Mouse (Mus musculus): Measurements from ENCODE around the gene Sh2d1b1. TPM values are rescaled to one million over a fixed set of nuclear protein-coding genes. Genes with fewer than 3 reads are reported as not detected.
"Not testable (repeated sequence)": the region's sequence is repeated elsewhere in the genome, so short reads cannot be mapped to it uniquely, and the experiment has no call there.

Gene Sh2d1b1
- 0.19 and 0.24 TPM in 2 replicates for polyA plus RNA-seq (2015; fragmentation: Nextera tagmentation; extraction: Ambion mirVana)

DNA sequence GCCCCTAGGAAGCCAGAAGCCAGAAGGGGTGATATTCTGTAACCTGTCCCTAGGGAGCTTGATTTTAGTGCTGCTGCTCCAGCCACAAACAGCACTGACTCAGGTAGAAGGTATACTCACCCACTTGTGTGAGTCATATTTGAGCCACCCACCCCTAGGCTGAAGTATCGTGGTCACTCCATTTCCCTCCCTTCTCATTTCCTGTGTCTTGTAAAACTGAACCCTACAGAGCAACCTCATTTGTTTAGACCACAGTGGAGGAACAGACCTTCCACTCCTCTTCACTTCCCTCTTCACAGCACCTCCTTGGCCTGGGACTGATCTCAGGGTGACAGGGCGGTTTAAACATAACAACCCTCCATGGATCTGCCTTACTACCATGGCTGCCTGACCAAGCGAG, at the start of gene Sh2d1b1:
Gene Sh2d1b1, plus strand, starts transcription at position 305 of the 400 bp plus-strand sequence.
- no peaks in the 10 kb centered on the region for H3K27me3 ChIP-seq
- H3K9me3 ChIP-seq (replicated peaks), result no peaks in the 10 kb centered on the region
- no peaks in the 10 kb centered on the region for H3K4me1 ChIP-seq (replicated peaks)
- H3K4me3 ChIP-seq, result no peak within 1 kb of the TSS
- no peaks in the 10 kb centered on the region for H3K36me3 ChIP-seq
- no peak within 1 kb of the TSS for H3K4me2 ChIP-seq
- H3K27ac ChIP-seq, result no peak within 1 kb of the TSS
- no peak for ATAC-seq (replicated peaks; ENCODE audit: insufficient number of reproducible peaks, insufficient read depth, low FRiP score, low read depth)
- no peak within 1 kb of the TSS for H3K9ac ChIP-seq
- 48% methylated on average over 3 of the region's 3 CpGs for WGBS

DNA sequence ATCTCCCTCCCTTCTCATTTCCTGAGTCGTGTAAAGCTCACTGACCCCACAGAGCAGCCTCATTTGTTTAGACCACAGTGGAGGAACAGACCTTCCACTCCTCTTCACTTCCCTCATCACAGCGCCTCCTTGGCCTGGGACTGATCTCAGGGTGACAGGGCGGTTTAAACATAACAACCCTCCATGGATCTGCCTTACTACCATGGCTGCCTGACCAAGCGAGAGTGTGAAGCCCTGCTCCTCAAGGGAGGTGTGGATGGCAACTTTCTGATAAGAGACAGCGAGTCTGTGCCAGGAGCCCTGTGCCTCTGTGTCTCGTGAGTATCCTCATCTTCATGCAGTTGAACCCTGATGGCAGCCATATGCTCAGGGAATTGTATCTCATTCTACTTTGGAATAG, 44.4 kb upstream of the Sh2d1b1 start, which contains the start of gene Sh2d1b2:
Gene Sh2d1b2, plus strand, starts transcription at position 62 of the 400 bp plus-strand sequence.
- ATAC-seq (replicated peaks; ENCODE audit: insufficient number of reproducible peaks, insufficient read depth, low FRiP score, low read depth), result not testable (repeated sequence)
- 52% methylated on average over 6 of the region's 6 CpGs for WGBS

DNA sequence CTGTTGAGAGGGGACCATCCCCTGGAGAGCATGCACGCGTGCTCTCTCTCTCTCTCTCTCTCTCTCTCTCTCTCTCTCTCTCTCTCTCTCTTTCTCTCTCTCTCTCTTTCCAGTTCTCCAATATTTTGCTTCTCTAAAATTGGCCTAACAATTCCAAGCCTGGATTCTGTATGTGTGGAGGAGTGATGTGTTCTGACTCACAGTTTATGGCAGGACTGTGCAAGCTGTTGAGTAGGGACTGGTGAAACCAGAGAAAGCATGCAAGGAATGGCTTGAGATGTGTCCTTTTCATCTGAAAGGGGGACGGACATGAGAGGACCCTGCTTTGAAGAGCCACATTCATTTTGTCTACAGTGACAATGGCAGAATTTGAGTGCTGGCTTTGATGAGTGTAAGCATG, 32.1 kb upstream of the Sh2d1b1 start:
- no peaks in the 10 kb centered on the region for H3K27me3 ChIP-seq
- H3K9me3 ChIP-seq (replicated peaks), result no peaks in the 10 kb centered on the region
- WGBS, result 84% methylated on average over 3 of the region's 3 CpGs
- H3K36me3 ChIP-seq, result no peaks in the 10 kb centered on the region
- no peak overlapping the region for H3K27ac ChIP-seq
- no peak overlapping the region for H3K9ac ChIP-seq
- no peak overlapping the region for H3K4me2 ChIP-seq
- no peaks in the 10 kb centered on the region for H3K4me1 ChIP-seq (replicated peaks)
- no peak for ATAC-seq (replicated peaks; ENCODE audit: insufficient number of reproducible peaks, insufficient read depth, low FRiP score, low read depth)
- H3K4me3 ChIP-seq, result no peak overlapping the region

More for the DNA sequence above, 44.4 kb upstream of the Sh2d1b1 start, which contains the start of gene Sh2d1b2:
- H3K27ac ChIP-seq; H3K4me1 ChIP-seq (replicated peaks); H3K27me3 ChIP-seq; H3K9ac ChIP-seq; H3K9me3 ChIP-seq (replicated peaks); H3K36me3 ChIP-seq; H3K4me2 ChIP-seq; H3K4me3 ChIP-seq: not testable (repeated sequence)

DNA sequence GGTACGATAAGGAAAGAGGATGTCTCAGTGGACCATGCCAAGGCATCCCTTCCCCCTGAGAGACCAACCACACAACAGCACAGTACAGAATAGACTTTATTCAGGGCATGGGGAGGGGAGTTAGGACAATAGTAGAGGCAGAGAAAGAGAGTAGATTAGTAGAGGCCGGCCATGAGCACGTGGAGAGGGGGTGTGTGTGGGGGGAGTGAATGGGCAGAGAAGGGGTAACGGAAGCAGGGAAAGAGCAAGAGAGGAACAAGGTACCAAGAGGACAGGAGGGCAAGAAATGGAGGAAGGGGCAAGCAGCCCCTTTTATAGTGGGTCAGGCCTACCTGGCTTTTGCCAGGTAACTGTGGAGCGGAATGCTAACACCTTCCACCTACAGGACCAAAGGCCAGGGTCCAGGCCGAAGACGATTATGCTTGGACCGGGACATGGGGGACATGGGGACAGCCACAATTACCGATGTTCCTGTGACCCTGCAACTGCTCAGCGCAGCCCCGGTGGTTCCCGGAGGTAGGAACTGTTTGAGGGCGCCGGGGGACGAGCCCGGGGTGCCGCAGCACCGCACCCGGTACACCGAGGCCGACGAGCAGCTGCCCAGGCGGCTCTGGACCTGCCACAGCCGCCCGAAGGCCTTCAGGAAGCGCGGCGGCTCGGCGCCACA, 22.1 kb upstream of the Sh2d1b1 start:
- H3K4me2 ChIP-seq, result peak overlapping the region; percentile 67
- 0 out of 2 replicates have a peak, but pooled peaks have one; percentile 14 for ATAC-seq (replicated peaks; ENCODE audit: insufficient number of reproducible peaks, insufficient read depth, low FRiP score, low read depth)
- peaks cover 3% of the 10 kb centered on the region; the same call in 1 of the 2 replicates for H3K27me3 ChIP-seq
- H3K9ac ChIP-seq, result peak overlapping the region; percentile 79
- no peaks in the 10 kb centered on the region for H3K9me3 ChIP-seq (replicated peaks)
- peaks cover 4% of the 10 kb centered on the region; the same call in 1 of the 2 replicates for H3K4me1 ChIP-seq (replicated peaks)
- WGBS, result 27% methylated on average over 30 of the region's 30 CpGs
- H3K27ac ChIP-seq, result peak overlapping the region; percentile 54; the same call in 1 of the 2 replicates
- peak overlapping the region; percentile 75 for H3K4me3 ChIP-seq
- no peaks in the 10 kb centered on the region for H3K36me3 ChIP-seq

DNA sequence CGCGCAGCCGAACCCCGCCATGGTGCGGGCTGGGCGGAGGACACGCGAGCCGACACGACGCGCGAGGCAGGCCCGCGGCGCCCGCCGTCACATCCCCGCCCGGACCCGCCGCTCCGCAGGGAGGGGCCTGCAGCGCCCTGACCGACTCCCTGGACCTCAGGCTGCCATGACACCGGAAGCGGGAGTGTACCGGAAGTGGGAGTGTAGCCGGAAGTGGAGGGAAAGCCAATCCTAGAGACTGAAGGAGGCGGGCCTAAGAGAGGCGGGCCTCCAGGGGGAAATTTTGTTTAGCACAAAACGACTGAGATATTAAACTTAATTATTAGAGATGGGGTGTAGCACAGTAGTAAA, 21.6 kb upstream of the Sh2d1b1 start:
- peak overlapping the region; percentile 79 for H3K9ac ChIP-seq
- H3K36me3 ChIP-seq, result no peaks in the 10 kb centered on the region
- H3K4me3 ChIP-seq, result peak overlapping the region; percentile 75
- H3K4me2 ChIP-seq, result peak overlapping the region; percentile 67
- no peaks in the 10 kb centered on the region for H3K9me3 ChIP-seq (replicated peaks)
- WGBS, result 2% methylated on average over 32 of the region's 32 CpGs
- ATAC-seq (replicated peaks; ENCODE audit: insufficient number of reproducible peaks, insufficient read depth, low FRiP score, low read depth), result peak; percentile 93
- peak overlapping the region; percentile 54; the same call in 1 of the 2 replicates for H3K27ac ChIP-seq
- H3K4me1 ChIP-seq (replicated peaks), result peaks cover 4% of the 10 kb centered on the region; the same call in 1 of the 2 replicates
- peaks cover 3% of the 10 kb centered on the region; the same call in 1 of the 2 replicates for H3K27me3 ChIP-seq

DNA sequence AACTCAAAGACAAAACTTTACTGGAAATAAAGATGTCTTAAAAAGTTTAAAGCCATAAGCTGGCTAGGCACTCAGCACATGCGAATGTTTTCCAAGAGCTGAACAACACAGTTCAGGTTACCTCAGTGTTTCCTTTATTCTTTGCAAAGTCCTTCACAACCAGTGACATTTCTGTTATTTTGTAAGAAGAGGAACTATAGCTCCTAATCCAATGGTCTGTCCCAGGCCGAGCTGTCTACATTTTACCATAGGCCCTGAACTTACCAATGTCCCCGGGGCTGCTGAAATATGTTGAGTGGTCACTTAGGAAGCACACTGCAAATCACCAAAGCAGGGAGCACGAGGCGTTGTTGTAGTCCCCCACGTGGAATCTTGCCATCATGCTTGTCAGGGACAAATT, 6.8 kb upstream of the Sh2d1b1 start:
- Histone ChIP-seq H3K9ac (no peak overlapping the region), H3K9me3 (replicated peaks) (no peaks in the 10 kb centered on the region), H3K4me1 (replicated peaks) (0 out of 2 replicates have a peak, but pooled peaks cover 2% of the 10 kb centered on the region), H3K4me2 (no peak overlapping the region), H3K4me3 (no peak overlapping the region), H3K27me3 (no peaks in the 10 kb centered on the region), H3K27ac (no peak overlapping the region), H3K36me3 (no peaks in the 10 kb centered on the region)
- 66% methylated on average over 6 of the region's 6 CpGs for WGBS
- ATAC-seq (replicated peaks; ENCODE audit: insufficient number of reproducible peaks, insufficient read depth, low FRiP score, low read depth), result no peak

DNA sequence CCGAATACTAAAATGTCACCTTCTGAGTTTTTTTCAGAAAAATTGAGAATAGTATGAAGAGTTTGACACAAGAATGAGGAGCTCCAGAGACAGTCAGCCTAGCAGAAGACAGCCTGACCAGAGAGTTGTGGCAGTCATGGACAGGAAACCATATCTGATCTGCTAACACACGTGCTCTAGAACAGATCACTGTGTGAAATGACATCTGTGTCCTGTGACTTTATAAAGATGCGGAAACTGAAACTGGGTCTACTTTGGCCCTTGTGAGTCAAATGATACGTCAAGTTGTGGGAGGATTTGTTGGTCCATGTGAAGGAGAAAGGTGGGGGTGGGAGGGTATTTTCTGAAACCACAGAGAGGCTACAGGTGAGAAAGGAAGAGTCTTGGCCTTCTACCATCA, 6.4 kb upstream of the Sh2d1b1 start:
- Histone ChIP-seq H3K27me3 (no peaks in the 10 kb centered on the region), H3K9ac (no peak overlapping the region), H3K4me2 (no peak overlapping the region), H3K4me1 (replicated peaks) (0 out of 2 replicates have a peak, but pooled peaks cover 2% of the 10 kb centered on the region), H3K4me3 (no peak overlapping the region), H3K27ac (no peak overlapping the region), H3K9me3 (replicated peaks) (no peaks in the 10 kb centered on the region), H3K36me3 (no peaks in the 10 kb centered on the region)
- no peak for ATAC-seq (replicated peaks; ENCODE audit: insufficient number of reproducible peaks, insufficient read depth, low FRiP score, low read depth)
- whole genome bisulfite sequencing, result 70% methylated on average over 4 of the region's 4 CpGs

DNA sequence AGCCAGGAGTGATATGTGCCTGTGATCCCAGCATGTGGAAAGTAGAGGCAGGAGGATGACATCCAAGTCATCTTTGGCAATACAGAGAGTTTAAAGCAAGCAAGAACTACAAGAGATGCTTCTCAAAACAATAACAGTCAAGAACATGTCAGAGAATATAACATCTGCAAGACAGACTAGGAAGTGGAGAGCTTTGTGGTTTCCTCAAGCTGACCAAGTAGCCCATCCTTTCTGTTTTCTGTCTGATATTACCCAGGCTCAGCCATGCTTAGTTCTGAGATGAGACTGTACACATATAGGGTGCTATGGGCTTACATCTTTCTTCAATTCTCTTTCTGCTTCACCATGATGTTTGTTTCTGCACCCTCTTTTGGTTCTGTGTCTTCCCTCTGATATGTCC, 3.9 kb upstream of the Sh2d1b1 start:
- Histone ChIP-seq H3K27me3 (no peaks in the 10 kb centered on the region), H3K9me3 (replicated peaks) (no peaks in the 10 kb centered on the region), H3K36me3 (no peaks in the 10 kb centered on the region), H3K27ac (no peak overlapping the region), H3K9ac (no peak overlapping the region), H3K4me2 (no peak overlapping the region), H3K4me1 (replicated peaks) (0 out of 2 replicates have a peak, but pooled peaks cover 2% of the 10 kb centered on the region), H3K4me3 (no peak overlapping the region)
- ATAC-seq (replicated peaks; ENCODE audit: insufficient number of reproducible peaks, insufficient read depth, low FRiP score, low read depth), result no peak

DNA sequence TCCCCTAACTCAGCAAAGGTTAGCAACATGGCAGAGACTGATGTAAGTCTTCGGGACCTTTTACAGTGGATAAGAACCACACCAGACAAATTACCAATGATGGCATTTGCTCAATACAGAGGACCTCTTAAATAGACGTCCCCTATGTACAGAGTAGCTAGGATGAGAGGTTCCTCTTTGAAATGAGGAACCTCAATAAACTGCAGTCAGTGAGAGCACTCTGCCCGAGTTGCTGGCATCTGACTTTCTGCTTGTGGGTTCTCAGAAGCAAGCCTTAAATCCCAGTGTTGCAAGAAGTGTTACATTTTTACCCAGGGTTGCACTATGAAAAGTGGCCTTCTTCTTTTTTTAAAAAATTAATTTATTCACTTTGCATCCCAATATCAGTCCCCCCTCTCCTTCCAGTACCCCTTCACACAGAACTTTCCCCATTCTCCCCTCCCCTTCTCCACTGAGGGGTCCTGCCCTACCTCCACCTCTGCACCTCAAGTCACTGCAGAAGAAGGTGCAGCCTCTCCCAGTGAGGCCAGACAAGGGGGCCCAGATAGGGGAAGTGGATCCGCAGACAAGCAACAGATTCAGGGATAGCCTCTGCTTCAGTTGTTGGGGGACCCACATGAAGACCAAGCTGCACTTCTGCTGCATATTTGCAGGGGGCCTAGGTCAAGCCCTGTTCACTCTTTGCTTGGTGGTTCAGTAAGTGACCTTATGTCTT, 5.5 kb downstream of the Sh2d1b1 start:
- H3K27ac ChIP-seq, result no peak overlapping the region
- H3K4me3 ChIP-seq, result no peak overlapping the region
- H3K27me3 ChIP-seq, result no peaks in the 10 kb centered on the region
- H3K36me3 ChIP-seq, result no peaks in the 10 kb centered on the region
- H3K9ac ChIP-seq, result no peak overlapping the region
- ATAC-seq (replicated peaks; ENCODE audit: insufficient number of reproducible peaks, insufficient read depth, low FRiP score, low read depth), result no peak
- H3K4me1 ChIP-seq (replicated peaks), result no peaks in the 10 kb centered on the region
- no peak overlapping the region for H3K4me2 ChIP-seq
- no peaks in the 10 kb centered on the region for H3K9me3 ChIP-seq (replicated peaks)
- 61% methylated on average over 4 of the region's 4 CpGs for WGBS

DNA sequence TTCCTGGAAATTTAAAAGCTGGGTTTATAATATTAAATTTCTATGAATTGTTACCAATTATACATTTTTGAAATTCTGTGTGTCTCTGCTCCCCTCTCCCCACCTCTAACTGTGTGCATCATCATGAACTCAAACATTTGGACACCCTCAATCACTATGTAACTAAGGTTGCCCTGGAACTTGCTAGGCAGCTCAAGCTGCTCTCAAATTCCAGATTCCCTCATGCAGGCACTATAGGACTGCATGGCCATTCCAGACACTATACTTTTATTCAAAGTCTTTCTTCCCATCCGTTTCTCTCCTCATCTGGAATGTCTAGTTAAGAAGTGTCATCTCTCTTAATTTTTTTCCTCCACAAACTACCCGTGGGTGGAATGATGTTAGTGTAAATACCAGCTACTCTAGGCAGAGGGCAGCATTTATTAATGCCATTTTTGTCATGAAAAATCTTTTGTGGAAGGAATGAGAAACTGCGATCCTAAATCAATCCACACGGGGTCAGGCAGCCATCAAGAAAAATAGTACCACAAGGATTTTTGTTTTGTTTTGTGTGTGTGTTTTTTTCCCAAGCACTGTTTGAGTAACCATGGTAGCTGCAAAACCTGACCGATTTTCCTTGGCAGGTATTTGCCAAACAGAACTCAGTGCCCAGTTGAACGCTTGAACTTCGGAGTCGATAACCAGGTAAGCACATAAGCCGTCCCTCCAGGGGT, 15.3 kb downstream of the Sh2d1b1 start:
- Histone ChIP-seq H3K9me3 (replicated peaks) (no peaks in the 10 kb centered on the region), H3K9ac (no peak overlapping the region), H3K36me3 (no peaks in the 10 kb centered on the region), H3K27me3 (no peaks in the 10 kb centered on the region), H3K4me2 (peak overlapping the region; percentile 27), H3K27ac (no peak overlapping the region), H3K4me1 (replicated peaks) (peaks cover 3% of the 10 kb centered on the region; the same call in 1 of the 2 replicates), H3K4me3 (no peak overlapping the region)
- 38% methylated on average over 9 of the region's 9 CpGs for WGBS
- ATAC-seq (replicated peaks; ENCODE audit: insufficient number of reproducible peaks, insufficient read depth, low FRiP score, low read depth), result no peak

DNA sequence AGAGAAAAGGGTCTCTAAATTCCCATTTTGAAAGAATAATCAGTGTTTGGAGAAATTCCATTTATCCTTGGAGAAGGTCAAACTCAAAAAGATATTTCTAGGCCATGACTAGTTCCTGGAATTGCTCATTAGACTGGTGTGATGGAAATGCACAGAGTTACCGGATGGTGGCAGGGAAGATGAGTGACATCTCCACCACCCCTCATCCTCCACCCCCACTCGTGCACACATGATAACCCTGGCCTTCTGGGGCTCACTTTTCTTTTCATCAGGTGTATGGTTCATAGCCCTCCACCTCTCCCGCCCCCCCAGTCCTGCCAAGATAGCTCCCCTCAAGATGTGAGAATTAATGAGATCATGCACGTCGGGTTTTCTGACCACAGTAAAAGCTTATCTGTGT, 16.1 kb downstream of the Sh2d1b1 start:
- Histone ChIP-seq H3K9me3 (replicated peaks) (no peaks in the 10 kb centered on the region), H3K4me2 (no peak overlapping the region), H3K9ac (no peak overlapping the region), H3K27ac (no peak overlapping the region), H3K4me1 (replicated peaks) (peaks cover 3% of the 10 kb centered on the region; the same call in 1 of the 2 replicates), H3K27me3 (no peaks in the 10 kb centered on the region), H3K36me3 (no peaks in the 10 kb centered on the region), H3K4me3 (no peak overlapping the region)
- 65% methylated on average over 5 of the region's 5 CpGs for WGBS
- no peak for ATAC-seq (replicated peaks; ENCODE audit: insufficient number of reproducible peaks, insufficient read depth, low FRiP score, low read depth)
